Mouse (Mus musculus) Patski (cell line): ENCODE measurements at regions not wholly inside any gene's neighbourhood (a gene's known extent, or its start where the extent isn't known, plus 50 kb on each side); places are given as distances from the start of the nearest gene placed in this dataset.

Source experiments
- ATAC-seq: fragments of 100-300 bp; one replicate; pipeline ENCODE4 v1.8.0; 2021
- CTCF ChIA-PET: fragments of 350-600 bp; sonication (Branson Sonifier 250); formaldehyde crosslinking; loops from one replicate; lab custom pipeline; 2022; ENCODE audit warnings: inconsistent platforms; lab: Charles Lee
- POLR2A ChIA-PET: fragments of 350-600 bp; sonication (Branson Sonifier 250); formaldehyde crosslinking; loops from one replicate; lab custom pipeline; 2022; ENCODE audit warnings: antibody characterized with exemption, inconsistent platforms; lab: Charles Lee
- DNase-seq: peaks from one replicate; pipeline ENCODE4 v3.0.0-alpha.2; 2011; ENCODE audit warnings: low read depth, low spot score
- H3K27me3 ChIP-seq: fragments of 371-371 bp; one replicate; pipeline ENCODE4 v1.5.1; 2021
- CTCF ChIP-seq: fragments of 100-300 bp; IDR thresholded peaks from one replicate; pipeline ENCODE4 v1.5.1; 2021
- in situ Hi-C: fragments of 300-500 bp; cut with MboI; formaldehyde crosslinking; loops from 3 replicates; pipeline ENCODE4 v1.11.1; 2018; ENCODE audit warnings: low pct_unique_long_range_greater_than_20kb, mixed read lengths

- TF ChIP-seq CTCF, result no peak
- DNase-seq (peak; percentile 35), ATAC-seq (peak; percentile 67)
- in situ Hi-C loops, result loop anchor here (5.0 kb wide), 1 partner anchor 268 kb away; the partner anchor contains the start of gene Mid1ip1
- ChIA-PET CTCF (no interaction called here), POLR2A (interaction anchor here (0.6 kb wide), 1 partner anchor 1303 kb away, joined by 3 read pairs; no protein-coding TSS in a partner anchor)
- peaks cover 4% of the 10 kb centered on the region for H3K27me3 ChIP-seq
Measured at GRCm38 (mm10) chrX:10984894-10985293, 270.1 kb downstream of the Mid1ip1 start.

GRCm38 (mm10) chrX:10991871-10992210 lies 277.0 kb downstream of the Mid1ip1 start:
- ChIA-PET CTCF (no interaction called here), POLR2A (no interaction called here)
- TF ChIP-seq CTCF, result no peak
- DNase-seq, result no peak
- no peak for ATAC-seq
- in situ Hi-C loops, result no loop called here
- H3K27me3 ChIP-seq, result no peaks in the 10 kb centered on the region

- TF ChIP-seq CTCF, result no peak
- DNase-seq (no peak), ATAC-seq (no peak)
- CTCF ChIA-PET, result no interaction called here
- H3K27me3 ChIP-seq, result no peaks in the 10 kb centered on the region
- in situ Hi-C loops, result no loop called here
- POLR2A ChIA-PET, result no interaction called here
Measured at GRCm38 (mm10) chrX:10992211-10993004, 277.6 kb downstream of the Mid1ip1 start.

GRCm38 (mm10) chrX:10993005-10993377 lies 278.2 kb downstream of the Mid1ip1 start:
- no peak for TF ChIP-seq CTCF
- ATAC-seq, result no peak
- H3K27me3 ChIP-seq, result no peaks in the 10 kb centered on the region
- in situ Hi-C loops, result no loop called here
- POLR2A ChIA-PET, result no interaction called here
- DNase-seq, result no peak
- CTCF ChIA-PET, result no interaction called here

- H3K27me3 ChIP-seq, result peaks cover 7% of the 10 kb centered on the region
- ATAC-seq, result no peak
- in situ Hi-C loops, result no loop called here
- DNase-seq, result no peak
- ChIA-PET CTCF (no interaction called here), POLR2A (no interaction called here)
- TF ChIP-seq CTCF, result no peak
Measured at GRCm38 (mm10) chrX:10994910-10995309, 280.1 kb downstream of the Mid1ip1 start.

GRCm38 (mm10) chrX:11001180-11001579 lies 286.4 kb downstream of the Mid1ip1 start:
- no peak for TF ChIP-seq CTCF
- peaks cover 10% of the 10 kb centered on the region for H3K27me3 ChIP-seq
- in situ Hi-C loops, result no loop called here
- CTCF ChIA-PET, result no interaction called here
- no peak for ATAC-seq
- POLR2A ChIA-PET, result no interaction called here
- peak; percentile 58 for DNase-seq

GRCm38 (mm10) chrX:11039278-11039677 lies 259.8 kb upstream of the H2al1a start:
- ATAC-seq, result no peak
- in situ Hi-C loops, result no loop called here

GRCm38 (mm10) chrX:11046769-11047168 lies 252.3 kb upstream of the H2al1a start:
- ChIA-PET POLR2A (no interaction called here), CTCF (no interaction called here)
- H3K27me3 ChIP-seq, result peaks cover 3% of the 10 kb centered on the region
- ATAC-seq, result no peak
- DNase-seq, result no peak
- no peak for TF ChIP-seq CTCF
- in situ Hi-C loops, result no loop called here

More at GRCm38 (mm10) chrX:11039278-11039677, 259.8 kb upstream of the H2al1a start:
- peaks cover 4% of the 10 kb centered on the region for H3K27me3 ChIP-seq
- no peak for TF ChIP-seq CTCF
- no peak for DNase-seq
- ChIA-PET POLR2A (no interaction called here), CTCF (no interaction called here)

GRCm38 (mm10) chrX:11082171-11082570 lies 216.9 kb upstream of the H2al1a start:
- no peak for TF ChIP-seq CTCF
- POLR2A ChIA-PET, result no interaction called here
- no peak for DNase-seq

GRCm38 (mm10) chrX:11082845-11083244 lies 216.2 kb upstream of the H2al1a start:
- DNase-seq, result no peak
- POLR2A ChIA-PET, result no interaction called here
- in situ Hi-C loops, result no loop called here
- CTCF ChIA-PET, result no interaction called here
- TF ChIP-seq CTCF, result no peak
- H3K27me3 ChIP-seq, result peaks cover 17% of the 10 kb centered on the region
- ATAC-seq, result no peak

More at GRCm38 (mm10) chrX:11082171-11082570, 216.9 kb upstream of the H2al1a start:
- CTCF ChIA-PET, result no interaction called here
- H3K27me3 ChIP-seq, result peaks cover 17% of the 10 kb centered on the region
- in situ Hi-C loops, result no loop called here
- ATAC-seq, result no peak

- DNase-seq (no peak), ATAC-seq (no peak)
- in situ Hi-C loops, result loop anchor here (5.0 kb wide), 1 partner anchor 374 kb away; no protein-coding TSS in a partner anchor
- TF ChIP-seq CTCF, result no peak
- CTCF ChIA-PET, result no interaction called here
- H3K27me3 ChIP-seq, result peaks cover 11% of the 10 kb centered on the region
- POLR2A ChIA-PET, result no interaction called here
Measured at GRCm38 (mm10) chrX:11086257-11087072, 212.6 kb upstream of the H2al1a start.
